Mouse (Mus musculus): ENCODE measurements at regions not wholly inside any gene's neighbourhood (a gene's known extent, or its start where the extent isn't known, plus 50 kb on each side); places are given as distances from the start of the nearest gene placed in this dataset.

GRCm38 (mm10) chr12:28288376-28288896 is 263.8 kb downstream of the Dcdc2c start:
- TF ChIP-seq CTCF (IDR thresholded peaks at IDR 0.05; ENCODE audit: control insufficient read depth, insufficient read depth, insufficient read length) (no peak), USF1 (IDR thresholded peaks at IDR 0.05; ENCODE audit: low read depth) (no peak), MYOD1 (IDR thresholded peaks at IDR 0.05; ENCODE audit: control insufficient read depth, insufficient read length, low read depth) (no peak), FOSL1 (IDR thresholded peaks at IDR 0.05; ENCODE audit: insufficient read depth, low read length, poor library complexity, severe bottlenecking) (no peak)
